Mouse (Mus musculus) cortical plate, adult 2 months (tissue): ENCODE results near the gene Slc6a5. TPM values are rescaled to one million over a fixed set of nuclear protein-coding genes. Genes with fewer than 3 reads are reported as not detected.

Experiments used
- H3K27ac ChIP-seq: fragments of 200-500 bp; 2 replicates; pipeline ENCODE4 v1.5.1; 2012; ENCODE audit warnings: low read length, control low read depth, inconsistent platforms; ENCODE audit not compliant: insufficient read depth
- H3K4me1 ChIP-seq: fragments of 200-500 bp; 2 replicates; pipeline ENCODE4 v1.6.1; 2011; ENCODE audit warnings: low read length; ENCODE audit not compliant: control insufficient read depth, insufficient read depth
- H3K4me3 ChIP-seq: fragments of 200-500 bp; 2 replicates; pipeline ENCODE4 v1.5.1; 2011; ENCODE audit warnings: mild to moderate bottlenecking, low read length, control low read depth; ENCODE audit not compliant: insufficient read depth
- CTCF ChIP-seq: fragments of 200-500 bp; IDR thresholded peaks from 2 replicates; pipeline ENCODE4 v1.5.1; 2011; ENCODE audit warnings: mild to moderate bottlenecking, control low read depth, low read length; ENCODE audit not compliant: insufficient read depth; ENCODE audit errors: extremely low read depth
- POLR2A ChIP-seq: fragments of 200-500 bp; IDR thresholded peaks from 2 replicates; pipeline ENCODE4 v1.6.1; 2011; ENCODE audit warnings: mild to moderate bottlenecking, low read length, control low read depth; ENCODE audit not compliant: insufficient read depth; ENCODE audit errors: extremely low read depth
- polyA plus RNA-seq: library from polyadenylated mRNA; depleted of rRNA; stranded (reverse); fragments of >200 nt; gene quantifications from 2 replicates; pipeline ENCODE4 v1.2.3, GENCODE M21; 2012

Slc6a5 gene
- polyA plus RNA-seq, 1 experiment: 0.06 TPM

GRCm38 (mm10) chr7:49894786-49895185 is 15.2 kb upstream of the Slc6a5 start:
- Histone ChIP-seq H3K27ac (no peak overlapping the region), H3K4me3 (no peak overlapping the region), H3K4me1 (no peaks in the 10 kb centered on the region)
- no peak for TF ChIP-seq CTCF
- TF ChIP-seq POLR2A: no peak

GRCm38 (mm10) chr7:49895296-49895695 is 14.7 kb upstream of the Slc6a5 start:
- no peaks in the 10 kb centered on the region for H3K4me1 ChIP-seq
- TF ChIP-seq CTCF (no peak), POLR2A (no peak)
- H3K4me3 ChIP-seq: no peak overlapping the region
- H3K27ac ChIP-seq: no peak overlapping the region

GRCm38 (mm10) chr7:49902003-49902552 is 7.9 kb upstream of the Slc6a5 start:
- Histone ChIP-seq H3K4me1 (no peaks in the 10 kb centered on the region), H3K4me3 (no peak overlapping the region), H3K27ac (no peak overlapping the region)
- no peak for TF ChIP-seq CTCF
- TF ChIP-seq POLR2A: no peak

GRCm38 (mm10) chr7:49907191-49908171 is 2.5 kb upstream of the Slc6a5 start:
- Histone ChIP-seq H3K4me3 (no peak overlapping the region), H3K27ac (no peak overlapping the region), H3K4me1 (no peaks in the 10 kb centered on the region)
- TF ChIP-seq POLR2A (no peak), CTCF (no peak)

GRCm38 (mm10) chr7:49908181-49908855 is 1.6 kb upstream of the Slc6a5 start:
- Histone ChIP-seq H3K4me3 (no peak overlapping the region), H3K27ac (no peak overlapping the region)
- TF ChIP-seq CTCF (no peak), POLR2A (no peak)

GRCm38 (mm10) chr7:49908990-49909411 is 945 bp upstream of the Slc6a5 start:
- no peak overlapping the region for H3K27ac ChIP-seq
- no peak overlapping the region for H3K4me3 ChIP-seq
- TF ChIP-seq POLR2A (no peak), CTCF (no peak)
- H3K4me1 ChIP-seq: no peaks in the 10 kb centered on the region

More at GRCm38 (mm10) chr7:49908181-49908855, 1.6 kb upstream of the Slc6a5 start:
- H3K4me1 ChIP-seq: no peaks in the 10 kb centered on the region

- H3K4me3 ChIP-seq: no peak overlapping the region
These were observed 415 bp downstream of the Slc6a5 start for GRCm38 (mm10) chr7:49910361-49910760.

GRCm38 (mm10) chr7:49911147-49911946 is 1.4 kb downstream of the Slc6a5 start:
- Histone ChIP-seq H3K4me1 (no peaks in the 10 kb centered on the region), H3K27ac (no peak overlapping the region), H3K4me3 (no peak overlapping the region)
- TF ChIP-seq CTCF (no peak), POLR2A (no peak)

More at GRCm38 (mm10) chr7:49910361-49910760, 415 bp downstream of the Slc6a5 start:
- H3K4me1 ChIP-seq: no peaks in the 10 kb centered on the region
- no peak overlapping the region for H3K27ac ChIP-seq
- TF ChIP-seq POLR2A (no peak), CTCF (no peak)

- no peak overlapping the region for H3K27ac ChIP-seq
- TF ChIP-seq CTCF (no peak), POLR2A (no peak)
- no peaks in the 10 kb centered on the region for H3K4me1 ChIP-seq
- H3K4me3 ChIP-seq: no peak overlapping the region
These were observed 2.0 kb downstream of the Slc6a5 start for GRCm38 (mm10) chr7:49911947-49912262.
